Mouse (Mus musculus) lung, postnatal 25 days (tissue): ENCODE measurements around the gene Stk24.
"Not testable (repeated sequence)": the region's sequence is repeated elsewhere in the genome, so short reads cannot be mapped to it uniquely, and the experiment has no call there.

Experiments
- DNase-seq: peaks from one replicate; pipeline ENCODE4 v3.0.0; 2022; ENCODE audit warnings: low spot score

The Stk24 gene

GRCm38 (mm10) chr14:121379827-121380145 is at the start of gene Stk24:
Gene Stk24, minus strand, starts transcription at chr14:121380011.
- DNase-seq = no peak

DNA sequence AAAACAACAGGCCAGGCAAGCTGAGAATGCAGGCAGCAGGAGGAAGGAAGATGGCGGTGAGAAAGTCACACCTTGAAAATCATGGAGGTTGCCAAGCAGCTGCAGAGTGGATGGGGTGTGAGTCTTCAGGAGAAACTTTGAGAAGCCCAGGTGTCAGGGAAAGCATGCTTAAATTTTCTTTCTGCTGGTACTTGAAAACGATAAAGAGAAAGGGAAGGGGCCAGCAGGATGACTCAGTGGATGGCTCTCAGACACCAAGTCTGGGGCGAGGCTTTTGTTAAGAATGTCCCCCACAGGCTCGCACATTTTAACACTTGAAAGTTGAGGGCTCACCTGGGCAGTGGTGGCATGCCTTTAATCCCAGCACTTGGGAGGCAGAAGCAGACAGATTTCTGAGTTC is 48.3 kb upstream of the Stk24 start:
- no peak for DNase-seq

GRCm38 (mm10) chr14:121426743-121427142 is 46.9 kb upstream of the Stk24 start:
- DNase-seq = no peak

DNA sequence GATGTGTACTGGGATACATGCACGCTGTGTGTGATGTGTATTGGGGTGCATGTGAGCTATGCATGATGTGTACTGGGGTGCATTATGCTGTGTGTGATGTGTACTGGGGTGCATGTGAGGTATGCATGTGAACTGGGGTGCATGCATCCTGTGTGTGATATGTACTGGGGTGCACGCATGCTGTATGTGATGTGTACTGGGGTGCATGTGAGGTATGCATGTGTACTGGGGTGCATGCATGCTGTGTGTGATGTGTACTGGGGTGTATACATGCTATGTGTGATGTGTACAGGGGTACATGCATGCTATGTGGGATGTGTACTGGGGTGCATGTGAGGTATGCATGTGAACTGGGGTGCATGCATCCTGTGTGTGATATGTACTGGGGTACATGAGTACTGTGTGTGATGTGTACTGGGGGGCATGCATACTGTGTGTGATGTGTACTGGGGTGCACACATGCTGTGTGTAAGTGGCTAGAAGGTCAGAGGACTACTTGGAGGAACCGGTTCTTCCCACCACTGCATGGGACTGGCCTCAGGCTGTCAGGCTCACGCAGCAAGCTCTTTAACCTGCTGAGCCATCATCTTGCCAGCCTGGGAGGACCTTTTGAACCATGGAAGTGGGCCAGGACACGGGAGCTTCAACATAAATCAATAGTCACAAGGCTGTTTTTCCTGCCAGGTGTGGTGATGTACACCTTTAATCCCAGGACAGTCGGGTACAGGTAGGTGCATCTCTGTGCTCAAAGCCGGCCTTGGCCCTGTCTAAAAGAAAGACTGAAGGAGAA is 45.4 kb upstream of the Stk24 start:
- DNase-seq = no peak

- DNase-seq = peak; percentile 60
Measured at GRCm38 (mm10) chr14:121423341-121423751, 43.5 kb upstream of the Stk24 start.

DNA sequence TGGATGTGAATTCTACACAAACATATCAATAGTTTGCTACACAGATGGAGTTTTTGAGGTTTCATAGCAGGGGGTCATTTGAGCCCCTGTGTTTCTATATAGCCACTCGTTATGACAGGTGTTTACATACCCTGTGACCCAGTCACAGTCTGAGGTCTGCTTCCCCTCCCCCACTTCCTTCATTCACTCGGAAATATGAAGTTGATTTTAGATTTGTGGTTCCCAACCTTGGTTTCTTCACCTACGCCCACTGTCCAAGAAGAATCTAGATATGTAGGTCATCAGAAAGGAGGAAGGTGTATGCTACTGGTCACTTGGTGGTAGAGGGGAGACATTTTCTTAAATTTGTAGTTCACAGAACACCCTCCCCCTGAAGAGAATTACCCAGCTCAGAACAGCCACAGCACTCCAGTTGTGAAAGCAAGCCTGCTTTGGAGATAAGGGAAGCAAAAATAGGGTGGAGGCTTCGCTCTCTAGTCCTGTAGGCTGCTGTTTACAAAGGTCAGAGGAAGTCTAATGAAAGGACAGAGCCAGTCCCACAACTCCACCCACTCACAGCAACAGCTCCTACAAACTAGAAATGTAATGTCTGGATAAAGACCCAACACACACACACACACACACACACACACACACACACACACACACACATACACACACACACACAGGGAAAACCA is 43.0 kb upstream of the Stk24 start:
- peak; percentile 78 for DNase-seq

GRCm38 (mm10) chr14:121422000-121422399 is 42.2 kb upstream of the Stk24 start:
- no peak for DNase-seq

- DNase-seq = no peak
Measured at GRCm38 (mm10) chr14:121417594-121417993, 37.8 kb upstream of the Stk24 start.

DNA sequence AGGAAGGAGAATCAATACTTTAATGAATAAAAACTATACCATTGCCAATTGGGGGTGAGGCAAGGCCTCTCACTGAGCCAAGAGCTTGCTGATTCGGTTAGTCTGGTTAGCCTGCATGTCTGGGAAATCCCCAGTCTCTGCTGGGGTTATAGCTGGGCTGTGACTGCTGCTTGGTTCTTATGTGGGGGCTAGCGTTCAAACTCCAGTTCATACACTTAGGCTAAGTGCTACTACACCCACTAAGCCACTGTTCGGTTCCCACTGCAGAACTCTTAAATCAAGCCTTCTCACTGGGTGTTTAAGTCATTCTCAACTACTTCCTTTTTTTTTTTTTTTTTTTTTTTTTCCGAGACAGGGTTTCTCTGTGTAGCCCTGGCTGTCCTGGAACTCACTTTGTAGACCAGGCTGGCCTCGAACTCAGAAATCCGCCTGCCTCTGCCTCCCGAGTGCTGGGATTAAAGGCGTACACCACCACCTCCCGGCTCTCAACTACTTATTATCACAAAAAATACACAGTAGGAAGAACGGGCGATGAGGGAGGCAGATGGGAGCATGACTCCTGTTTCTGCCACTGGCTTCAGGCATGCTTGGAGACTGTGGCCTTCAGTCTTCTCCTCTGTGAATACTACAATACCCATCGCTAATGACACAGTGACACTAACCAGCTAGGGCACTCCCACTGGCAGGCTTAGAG is 37.0 kb upstream of the Stk24 start:
- no peak for DNase-seq

DNA sequence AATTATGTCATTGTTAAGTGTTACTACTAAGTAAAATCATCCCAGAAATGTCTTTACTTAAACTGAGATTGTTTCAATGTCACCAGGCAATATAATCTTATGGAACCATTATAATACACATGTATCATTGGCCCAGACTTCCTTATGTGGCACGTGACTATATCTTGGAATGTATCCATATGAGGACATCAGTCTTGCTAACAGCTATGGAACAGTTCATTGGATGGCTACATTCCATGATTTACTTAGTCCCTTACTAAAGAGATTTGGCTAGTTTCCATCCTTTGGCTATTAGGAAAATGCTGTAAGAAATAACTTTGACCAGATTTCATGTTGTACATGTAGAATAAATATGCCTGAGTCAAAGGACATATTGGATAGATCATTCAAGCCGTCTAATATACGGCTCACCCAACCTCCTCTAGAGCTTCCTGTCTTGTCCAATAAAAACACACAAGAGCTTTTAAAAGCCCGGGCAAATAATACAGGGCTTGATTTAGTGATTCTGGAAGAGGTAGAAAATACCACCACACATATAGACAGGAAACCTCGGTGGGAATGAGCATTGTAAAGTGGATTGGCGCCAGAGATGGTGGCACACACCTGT is 34.9 kb upstream of the Stk24 start:
- DNase-seq = no peak

- DNase-seq = not testable (repeated sequence)
Measured at GRCm38 (mm10) chr14:121413726-121414125, 33.9 kb upstream of the Stk24 start.

DNA sequence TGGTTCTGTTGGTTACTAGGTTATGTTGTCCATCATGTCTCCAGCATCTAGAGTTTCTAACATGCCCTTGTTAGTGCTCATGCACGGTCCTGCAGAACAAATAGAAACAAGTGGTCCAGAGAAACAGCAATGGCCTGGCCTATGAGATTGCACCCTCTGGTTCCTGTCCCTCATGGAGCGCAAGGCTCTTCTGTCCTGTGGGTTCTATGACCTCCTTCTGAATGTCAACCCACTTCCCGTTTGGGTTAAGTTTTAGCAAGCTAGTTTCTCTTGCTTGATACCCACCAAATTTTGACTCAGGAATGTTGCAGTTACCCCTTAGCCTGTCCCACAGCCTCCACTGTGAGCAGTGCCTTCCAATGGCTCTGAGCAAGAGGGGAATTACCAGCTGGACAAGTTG is 29.1 kb upstream of the Stk24 start:
- no peak for DNase-seq

GRCm38 (mm10) chr14:121406943-121407342 is 27.1 kb upstream of the Stk24 start:
- DNase-seq = no peak

- DNase-seq = no peak
Measured at GRCm38 (mm10) chr14:121405546-121405945, 25.7 kb upstream of the Stk24 start.

DNA sequence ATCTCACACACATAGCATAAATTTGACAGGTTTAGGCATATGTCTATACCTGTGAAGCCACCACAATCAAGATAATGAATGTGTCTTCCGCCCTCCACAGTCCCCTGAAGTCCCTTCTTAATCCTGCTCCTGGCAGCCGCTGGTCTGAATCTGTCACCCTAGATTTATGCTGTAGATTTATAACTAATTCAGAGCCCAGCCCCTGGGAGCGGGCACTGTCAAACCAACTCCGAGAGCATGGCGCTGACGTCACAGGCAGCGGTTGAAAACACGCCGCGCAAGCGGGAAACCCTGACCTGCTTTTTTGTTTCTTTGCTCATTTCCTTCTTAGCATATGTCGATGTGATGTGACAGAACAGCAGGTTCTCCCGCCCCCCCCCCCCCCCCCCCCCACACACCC is 25.3 kb upstream of the Stk24 start:
- no peak for DNase-seq

DNA sequence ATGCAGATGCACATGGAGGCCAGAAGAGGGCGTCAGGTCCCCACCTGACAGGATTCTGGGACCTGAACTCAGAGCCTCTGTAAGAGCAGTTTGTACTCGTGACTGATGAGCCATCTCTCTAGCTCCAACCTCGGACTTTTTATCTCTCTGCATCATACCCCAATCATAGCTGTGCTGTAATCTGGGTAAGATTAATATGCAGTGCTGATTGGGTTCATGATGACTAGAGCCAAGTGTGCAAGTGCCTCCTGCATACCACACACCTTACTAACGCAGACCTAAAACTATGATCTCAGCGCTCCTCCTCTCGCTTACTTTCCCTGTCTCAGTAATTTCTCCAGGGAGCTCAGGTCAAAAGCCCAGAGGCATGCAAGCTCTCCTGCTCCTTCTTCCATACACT is 19.9 kb upstream of the Stk24 start:
- no peak for DNase-seq

- DNase-seq = no peak
Measured at GRCm38 (mm10) chr14:121397471-121397870, 17.7 kb upstream of the Stk24 start.

GRCm38 (mm10) chr14:121395125-121395524 is 15.3 kb upstream of the Stk24 start:
- DNase-seq = no peak

- peak; percentile 84 for DNase-seq
Measured at GRCm38 (mm10) chr14:121391927-121392326, 12.1 kb upstream of the Stk24 start.

DNA sequence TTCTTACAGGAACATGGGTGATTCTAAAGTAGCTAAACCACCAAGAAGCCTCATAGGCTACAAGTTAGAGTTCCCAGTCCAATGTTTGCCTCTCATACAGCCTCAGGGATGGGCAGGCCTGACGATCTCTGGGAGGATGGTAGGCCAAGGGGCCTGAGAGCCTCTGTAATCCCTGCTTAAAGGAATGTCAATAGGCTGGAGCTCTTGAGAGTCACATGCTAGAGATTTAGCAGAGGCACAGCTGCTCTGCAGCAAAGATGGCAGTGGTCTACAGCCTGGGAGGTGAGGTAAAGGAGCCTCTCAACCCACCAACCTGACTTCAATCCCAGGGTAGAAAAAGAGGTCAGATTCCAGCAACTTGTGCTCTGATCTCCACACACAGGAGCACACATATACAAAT is 7.9 kb upstream of the Stk24 start:
- no peak for DNase-seq

- DNase-seq = no peak
Measured at GRCm38 (mm10) chr14:121385440-121385839, 5.6 kb upstream of the Stk24 start.

- DNase-seq = no peak
Measured at GRCm38 (mm10) chr14:121383801-121384200, 4.0 kb upstream of the Stk24 start.
